Mouse (Mus musculus): ENCODE measurements around the gene Mxi1. TPM values are rescaled to one million over a fixed set of nuclear protein-coding genes. Genes with fewer than 3 reads are reported as not detected.

Gene Mxi1
- polyA plus RNA-seq, 1 experiment from 2014 or later = 58.9 TPM

DNA sequence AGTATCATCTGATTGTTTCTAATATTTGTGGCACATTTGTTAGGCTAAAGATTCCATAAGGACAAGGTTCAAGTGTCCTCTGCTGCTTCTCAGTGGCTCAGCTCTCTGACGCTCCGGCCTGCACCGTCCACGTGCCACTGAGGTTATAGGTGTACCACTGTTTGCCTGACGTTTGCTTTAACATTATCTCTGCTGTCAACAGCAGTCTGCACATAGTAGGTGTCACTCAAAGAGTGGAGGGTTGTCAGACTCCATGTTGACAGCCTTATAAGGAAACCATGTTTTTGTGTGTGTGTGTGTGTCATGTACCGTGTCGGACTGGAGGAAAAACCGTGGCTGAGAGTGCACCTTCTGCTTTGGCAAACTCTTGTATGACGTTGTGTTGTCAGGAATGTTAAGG, 24.9 kb downstream of the Mxi1 start:
- Histone ChIP-seq H3K9me3 (ENCODE audit: control insufficient read depth) (no peaks in the 10 kb centered on the region), H3K4me2 (replicated peaks; ENCODE audit: low read depth) (no peak overlapping the region), H3K4me3 (ENCODE audit: low read depth, low read length) (no peak overlapping the region), H3K9ac (ENCODE audit: low read depth, low read length) (no peak overlapping the region), H3K27ac (ENCODE audit: low read depth, low read length) (no peak overlapping the region), H3K27me3 (replicated peaks; ENCODE audit: control insufficient read depth, insufficient read depth, low read length) (no peaks in the 10 kb centered on the region), H3K36me3 (ENCODE audit: control insufficient read depth, insufficient read depth) (peaks cover 31% of the 10 kb centered on the region), H3K4me1 (replicated peaks; ENCODE audit: control insufficient read depth, insufficient read depth, low read length) (no peaks in the 10 kb centered on the region)
- 85% methylated on average over 9 of the region's 9 CpGs for WGBS
- TF ChIP-seq CTCF (IDR thresholded peaks at IDR 0.05; ENCODE audit: low read depth) = no peak
- no peak for ATAC-seq

DNA sequence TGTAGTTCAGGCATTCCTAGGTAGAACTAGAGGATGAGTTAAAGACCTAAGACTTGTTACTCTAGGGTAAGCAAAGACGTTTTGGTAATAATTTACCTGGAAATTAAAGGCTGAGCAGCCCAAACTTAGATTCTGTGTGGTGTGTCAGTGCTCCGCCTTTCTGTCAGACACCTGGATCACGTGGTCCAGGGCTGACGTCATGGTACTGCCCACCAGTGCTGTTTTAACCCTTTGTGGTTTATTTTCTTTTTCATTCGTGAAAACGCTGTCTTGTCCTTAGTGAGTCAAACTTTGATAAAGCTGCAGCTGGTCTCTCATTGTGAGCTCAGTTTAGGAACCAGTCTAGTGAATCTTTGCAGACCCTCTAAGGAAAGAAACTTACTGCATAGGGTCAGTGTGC, 30.1 kb downstream of the Mxi1 start:
- Histone ChIP-seq H3K27me3 (replicated peaks; ENCODE audit: control insufficient read depth, insufficient read depth, low read length) (no peaks in the 10 kb centered on the region), H3K4me1 (replicated peaks; ENCODE audit: control insufficient read depth, insufficient read depth, low read length) (no peaks in the 10 kb centered on the region), H3K36me3 (ENCODE audit: control insufficient read depth, insufficient read depth) (peaks cover 12% of the 10 kb centered on the region), H3K4me2 (replicated peaks; ENCODE audit: low read depth) (no peak overlapping the region), H3K4me3 (ENCODE audit: low read depth, low read length) (no peak overlapping the region), H3K9ac (ENCODE audit: low read depth, low read length) (no peak overlapping the region), H3K9me3 (ENCODE audit: control insufficient read depth) (no peaks in the 10 kb centered on the region), H3K27ac (ENCODE audit: low read depth, low read length) (no peak overlapping the region)
- no peak for TF ChIP-seq CTCF (IDR thresholded peaks at IDR 0.05; ENCODE audit: low read depth)
- no peak for ATAC-seq
- WGBS = 16% methylated on average over 6 of the region's 6 CpGs

DNA sequence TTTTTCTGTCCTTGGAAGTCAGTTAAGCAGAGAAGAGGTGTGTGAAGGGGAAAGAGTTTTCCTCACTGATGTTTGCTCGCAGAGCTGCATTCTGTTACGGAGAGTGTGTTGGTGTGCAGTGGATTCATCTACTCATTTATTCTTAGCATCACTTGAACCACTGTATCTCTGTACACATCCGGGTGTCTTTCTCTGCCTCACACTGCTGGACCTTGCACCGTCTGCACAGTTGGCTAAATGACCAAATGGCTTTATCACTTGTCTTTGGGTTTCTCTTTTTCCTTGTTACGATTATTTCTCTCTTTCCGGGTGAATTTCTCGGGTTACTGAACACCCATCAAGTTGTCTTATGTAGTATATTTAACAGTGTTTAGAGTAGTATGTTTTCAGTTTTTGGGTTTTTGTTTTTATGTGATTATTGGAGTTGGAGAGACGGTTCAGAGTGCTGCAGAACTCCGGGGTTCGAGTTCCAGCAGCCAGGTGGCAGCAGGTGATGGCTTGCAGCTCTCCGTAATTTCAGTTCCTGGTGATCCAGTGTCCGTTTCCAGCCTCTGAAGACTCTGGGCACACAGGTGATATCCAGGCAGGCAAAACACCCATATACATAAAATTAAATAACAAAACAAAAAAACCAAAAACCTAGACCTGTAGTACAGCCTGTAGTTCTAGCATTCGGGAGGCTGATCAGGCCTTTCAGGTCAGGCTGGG, 33.0 kb downstream of the Mxi1 start:
- WGBS = 72% methylated on average over 13 of the region's 13 CpGs
- no peaks in the 10 kb centered on the region for H3K9me3 ChIP-seq (ENCODE audit: control insufficient read depth)
- no peaks in the 10 kb centered on the region for H3K27me3 ChIP-seq (replicated peaks; ENCODE audit: control insufficient read depth, insufficient read depth, low read length)
- H3K27ac ChIP-seq (ENCODE audit: low read depth, low read length) = peak overlapping the region; percentile 57
- ATAC-seq = peak; percentile 75
- no peaks in the 10 kb centered on the region for H3K4me1 ChIP-seq (replicated peaks; ENCODE audit: control insufficient read depth, insufficient read depth, low read length)
- peaks cover 12% of the 10 kb centered on the region; the same call in 1 of the 2 replicates for H3K36me3 ChIP-seq (ENCODE audit: control insufficient read depth, insufficient read depth)
- no peak overlapping the region for H3K9ac ChIP-seq (ENCODE audit: low read depth, low read length)
- H3K4me3 ChIP-seq (ENCODE audit: low read depth, low read length) = no peak overlapping the region
- TF ChIP-seq CTCF (IDR thresholded peaks at IDR 0.05; ENCODE audit: low read depth) = no peak
- no peak overlapping the region for H3K4me2 ChIP-seq (replicated peaks; ENCODE audit: low read depth)

DNA sequence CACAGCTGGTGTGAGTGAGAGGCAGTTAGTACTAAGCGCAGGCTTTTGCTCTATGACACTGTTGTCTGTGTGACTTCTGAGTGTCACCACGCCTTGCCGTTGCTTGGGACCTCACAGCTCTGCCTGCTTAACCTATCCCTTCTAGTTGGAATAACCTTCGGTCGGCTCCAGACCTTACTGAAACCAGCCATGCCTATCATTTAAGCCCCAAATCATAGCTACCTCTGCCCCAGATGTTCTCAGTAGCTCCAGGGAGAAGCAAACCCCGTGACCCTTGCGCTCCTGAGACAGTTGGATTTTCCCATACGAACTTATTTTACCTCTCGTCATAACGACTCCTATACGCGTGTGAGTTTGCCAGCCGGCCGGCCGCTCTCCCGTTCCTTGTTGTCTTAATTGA, 33.7 kb downstream of the Mxi1 start:
- Histone ChIP-seq H3K9ac (ENCODE audit: low read depth, low read length) (no peak overlapping the region), H3K27ac (ENCODE audit: low read depth, low read length) (peak overlapping the region; percentile 57), H3K4me3 (ENCODE audit: low read depth, low read length) (no peak overlapping the region), H3K27me3 (replicated peaks; ENCODE audit: control insufficient read depth, insufficient read depth, low read length) (no peaks in the 10 kb centered on the region), H3K4me2 (replicated peaks; ENCODE audit: low read depth) (no peak overlapping the region), H3K4me1 (replicated peaks; ENCODE audit: control insufficient read depth, insufficient read depth, low read length) (no peaks in the 10 kb centered on the region), H3K9me3 (ENCODE audit: control insufficient read depth) (no peaks in the 10 kb centered on the region), H3K36me3 (ENCODE audit: control insufficient read depth, insufficient read depth) (peaks cover 12% of the 10 kb centered on the region; the same call in 1 of the 2 replicates)
- TF ChIP-seq CTCF (IDR thresholded peaks at IDR 0.05; ENCODE audit: low read depth) = no peak
- no peak for ATAC-seq
- WGBS = 67% methylated on average over 16 of the region's 16 CpGs

DNA sequence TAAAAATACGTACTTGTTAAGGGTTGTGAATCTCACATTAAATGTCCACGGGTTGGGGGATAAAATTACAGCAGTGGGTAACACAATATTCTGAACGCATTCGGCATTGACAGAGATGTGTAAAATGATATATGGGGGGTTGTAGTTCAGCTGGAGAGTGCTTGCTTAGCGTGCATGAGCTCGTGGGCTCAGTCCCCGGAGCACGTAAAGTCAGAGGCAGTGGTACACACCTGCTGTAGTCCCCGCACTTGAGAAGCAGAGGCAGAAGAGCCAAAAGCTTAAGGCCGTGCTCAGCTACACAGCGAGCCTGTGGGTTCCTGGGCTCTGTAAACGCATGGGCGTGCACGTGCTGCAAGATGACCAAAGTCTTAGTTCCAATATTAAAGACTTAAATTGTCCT, 35.4 kb downstream of the Mxi1 start:
- no peaks in the 10 kb centered on the region for H3K27me3 ChIP-seq (replicated peaks; ENCODE audit: control insufficient read depth, insufficient read depth, low read length)
- WGBS = 79% methylated on average over 14 of the region's 14 CpGs
- no peak for ATAC-seq
- no peak overlapping the region for H3K4me3 ChIP-seq (ENCODE audit: low read depth, low read length)
- H3K4me1 ChIP-seq (replicated peaks; ENCODE audit: control insufficient read depth, insufficient read depth, low read length) = no peaks in the 10 kb centered on the region
- H3K9ac ChIP-seq (ENCODE audit: low read depth, low read length) = no peak overlapping the region
- peaks cover 12% of the 10 kb centered on the region; the same call in 1 of the 2 replicates for H3K36me3 ChIP-seq (ENCODE audit: control insufficient read depth, insufficient read depth)
- H3K9me3 ChIP-seq (ENCODE audit: control insufficient read depth) = no peaks in the 10 kb centered on the region
- no peak for TF ChIP-seq CTCF (IDR thresholded peaks at IDR 0.05; ENCODE audit: low read depth)
- H3K27ac ChIP-seq (ENCODE audit: low read depth, low read length) = no peak overlapping the region
- H3K4me2 ChIP-seq (replicated peaks; ENCODE audit: low read depth) = no peak overlapping the region

DNA sequence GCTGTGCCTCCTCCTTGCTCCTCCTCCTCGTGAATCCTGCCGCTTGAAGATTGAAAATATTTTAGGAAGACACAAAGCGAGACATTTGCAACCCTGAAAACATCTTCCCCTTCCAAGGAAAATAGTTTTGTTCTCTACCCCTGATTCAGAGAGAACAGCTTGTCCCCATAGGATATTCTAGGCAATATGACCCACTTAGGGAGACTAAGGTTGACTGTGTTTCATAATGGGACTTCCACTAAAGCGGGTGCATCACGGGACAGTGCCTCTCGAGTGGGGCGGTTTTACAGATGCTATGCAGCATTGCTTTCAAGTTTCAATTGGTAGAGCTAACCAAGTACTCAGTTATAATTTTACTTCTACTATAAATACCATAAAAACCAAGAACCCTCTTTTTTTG, 43.5 kb downstream of the Mxi1 start:
- H3K9ac ChIP-seq (ENCODE audit: low read depth, low read length) = no peak overlapping the region
- H3K4me2 ChIP-seq (replicated peaks; ENCODE audit: low read depth) = no peak overlapping the region
- ATAC-seq = no peak
- H3K9me3 ChIP-seq (ENCODE audit: control insufficient read depth) = no peaks in the 10 kb centered on the region
- H3K27me3 ChIP-seq (replicated peaks; ENCODE audit: control insufficient read depth, insufficient read depth, low read length) = no peaks in the 10 kb centered on the region
- H3K4me1 ChIP-seq (replicated peaks; ENCODE audit: control insufficient read depth, insufficient read depth, low read length) = no peaks in the 10 kb centered on the region
- H3K27ac ChIP-seq (ENCODE audit: low read depth, low read length) = no peak overlapping the region
- TF ChIP-seq CTCF (IDR thresholded peaks at IDR 0.05; ENCODE audit: low read depth) = no peak
- H3K36me3 ChIP-seq (ENCODE audit: control insufficient read depth, insufficient read depth) = peaks cover 11% of the 10 kb centered on the region
- WGBS = 86% methylated on average over 7 of the region's 7 CpGs
- no peak overlapping the region for H3K4me3 ChIP-seq (ENCODE audit: low read depth, low read length)

All from intestine, postnatal 0 days (tissue).